Mouse (Mus musculus): Measurements from ENCODE around the gene 9130213A22Rik.

DNA sequence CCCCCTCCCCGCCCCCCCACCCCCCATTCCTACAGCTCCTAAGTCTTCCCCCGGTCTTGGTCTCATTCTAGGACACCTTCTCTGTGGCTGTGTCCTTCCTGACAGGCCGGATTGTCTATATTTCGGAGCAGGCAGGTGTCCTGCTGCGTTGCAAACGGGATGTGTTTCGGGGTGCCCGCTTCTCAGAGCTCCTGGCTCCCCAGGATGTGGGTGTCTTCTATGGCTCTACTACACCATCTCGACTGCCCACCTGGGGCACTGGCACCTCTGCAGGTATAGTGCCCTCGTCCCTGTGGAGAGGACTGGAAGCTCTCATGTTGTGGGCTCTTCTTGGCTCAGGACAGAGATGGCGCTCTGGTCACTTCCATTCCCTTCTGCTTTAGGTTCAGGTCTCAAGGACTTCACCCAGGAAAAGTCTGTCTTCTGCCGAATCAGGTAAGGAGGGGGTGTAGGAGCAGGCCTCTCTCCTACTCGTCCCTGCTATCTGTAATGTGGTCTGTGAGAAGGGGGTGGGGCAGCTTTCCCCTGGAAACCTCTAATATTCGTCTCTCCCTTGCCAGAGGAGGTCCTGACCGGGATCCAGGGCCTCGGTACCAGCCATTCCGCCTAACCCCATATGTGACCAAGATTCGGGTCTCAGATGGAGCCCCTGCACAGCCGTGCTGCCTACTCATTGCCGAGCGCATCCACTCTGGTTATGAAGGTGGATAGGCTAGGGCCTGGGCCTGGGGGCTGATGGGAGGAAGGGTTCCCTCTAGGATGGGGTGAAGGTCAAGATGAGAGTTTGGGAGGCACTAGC lies 20.6 kb downstream of the 9130213A22Rik start:
- TF ChIP-seq GATA1 (IDR thresholded peaks at IDR 0.05; ENCODE audit: borderline replicate concordance, low read length) (no peak), FLI1 (IDR thresholded peaks at IDR 0.05; ENCODE audit: low read length) (no peak)

All from megakaryocyte, embryonic 14.5 days (primary cell).